Mouse (Mus musculus) bone marrow, adult 2 months (tissue): Measurements from ENCODE around the gene Xirp2.

Source experiments
- CTCF ChIP-seq: fragments of 200-500 bp; IDR thresholded peaks from 2 replicates; pipeline ENCODE4 v1.5.1; 2011; ENCODE audit warnings: low read length, control low read depth; ENCODE audit not compliant: control insufficient read depth, insufficient read depth
- POLR2A ChIP-seq: fragments of 200-500 bp; IDR thresholded peaks from 2 replicates; pipeline ENCODE4 v1.6.1; 2011; ENCODE audit warnings: low read depth, mild to moderate bottlenecking, control low read depth, low read length, borderline replicate concordance; ENCODE audit not compliant: control insufficient read depth

GRCm38 (mm10) chr2:67535347-67535746 is 89.5 kb downstream of the Xirp2 start:
- TF ChIP-seq CTCF, result no peak
- TF ChIP-seq POLR2A, result no peak
